Mouse (Mus musculus) thymus, adult 2 months (tissue): ENCODE results near the gene E4f1.

Source experiments
- CTCF ChIP-seq: fragments of 200-500 bp; IDR thresholded peaks from 2 replicates; pipeline ENCODE4 v1.5.1; 2012; ENCODE audit warnings: mild to moderate bottlenecking, control low read depth, low read length, moderate library complexity, borderline replicate concordance; ENCODE audit not compliant: control insufficient read depth, poor library complexity, insufficient read depth; ENCODE audit errors: extremely low read depth
- POLR2A ChIP-seq: fragments of 200-500 bp; IDR thresholded peaks from 2 replicates; pipeline ENCODE4 v1.6.1; 2012; ENCODE audit warnings: mild to moderate bottlenecking, low read length, control low read depth, moderate library complexity; ENCODE audit not compliant: control insufficient read depth, poor library complexity, insufficient read depth; ENCODE audit errors: extremely low read depth

GRCm38 (mm10) chr17:24440377-24440776, 29.7 kb downstream of the E4f1 start:
- TF ChIP-seq CTCF (no peak), POLR2A (no peak)
